Mouse (Mus musculus): ENCODE measurements around the gene Olfr706. TPM values are rescaled to one million over a fixed set of nuclear protein-coding genes. Genes with fewer than 3 reads are reported as not detected.

Olfr706 gene
- polyA plus RNA-seq, 1 experiment = not detected

GRCm38 (mm10) chr7:106862885-106863284, 25.1 kb downstream of the Olfr706 start, which contains the start of gene Olfr704:
Gene Olfr704, plus strand, starts transcription at chr7:106863185.
- Histone ChIP-seq H3K9me3 (replicated peaks; ENCODE audit: control insufficient read depth, insufficient read depth, low read length, poor library complexity, severe bottlenecking) (no peaks in the 10 kb centered on the region), H3K27ac (ENCODE audit: insufficient read depth, low read length) (no peak within 1 kb of the TSS), H3K4me3 (ENCODE audit: low read depth, low read length) (no peak within 1 kb of the TSS), H3K9ac (ENCODE audit: low read depth, poor library complexity, severe bottlenecking) (no peak within 1 kb of the TSS), H3K27me3 (ENCODE audit: control insufficient read depth, insufficient read depth, low read length, poor library complexity, severe bottlenecking) (no peaks in the 10 kb centered on the region), H3K4me1 (ENCODE audit: control insufficient read depth, insufficient read depth, low read length) (no peaks in the 10 kb centered on the region), H3K36me3 (ENCODE audit: control insufficient read depth, insufficient read depth, low read length, poor library complexity, severe bottlenecking) (no peaks in the 10 kb centered on the region)
- no peak for TF ChIP-seq CTCF (IDR thresholded peaks at IDR 0.05; ENCODE audit: low read depth, low read length)
- no peak for TF ChIP-seq POLR2A (IDR thresholded peaks at IDR 0.05; ENCODE audit: insufficient read depth, low read length)
- no peak for TF ChIP-seq EP300 (IDR thresholded peaks at IDR 0.05; ENCODE audit: insufficient read depth, low read depth, low read length)

GRCm38 (mm10) chr7:106843060-106843459, 44.9 kb downstream of the Olfr706 start, which contains the start of gene Olfr703:
Gene Olfr703, plus strand, starts transcription at chr7:106843360.
- Histone ChIP-seq H3K4me1 (ENCODE audit: control insufficient read depth, insufficient read depth, low read length) (no peaks in the 10 kb centered on the region), H3K36me3 (ENCODE audit: control insufficient read depth, insufficient read depth, low read length, poor library complexity, severe bottlenecking) (no peaks in the 10 kb centered on the region), H3K4me3 (ENCODE audit: low read depth, low read length) (no peak within 1 kb of the TSS), H3K9ac (ENCODE audit: low read depth, poor library complexity, severe bottlenecking) (no peak within 1 kb of the TSS), H3K27me3 (ENCODE audit: control insufficient read depth, insufficient read depth, low read length, poor library complexity, severe bottlenecking) (no peaks in the 10 kb centered on the region), H3K27ac (ENCODE audit: insufficient read depth, low read length) (no peak within 1 kb of the TSS), H3K9me3 (replicated peaks; ENCODE audit: control insufficient read depth, insufficient read depth, low read length, poor library complexity, severe bottlenecking) (no peaks in the 10 kb centered on the region)
- TF ChIP-seq CTCF (IDR thresholded peaks at IDR 0.05; ENCODE audit: low read depth, low read length) = no peak
- TF ChIP-seq EP300 (IDR thresholded peaks at IDR 0.05; ENCODE audit: insufficient read depth, low read depth, low read length) = no peak
- no peak for TF ChIP-seq POLR2A (IDR thresholded peaks at IDR 0.05; ENCODE audit: insufficient read depth, low read length)

- H3K9me3 ChIP-seq (replicated peaks; ENCODE audit: control insufficient read depth, insufficient read depth, low read length, poor library complexity, severe bottlenecking) = no peaks in the 10 kb centered on the region
- H3K9ac ChIP-seq (ENCODE audit: low read depth, poor library complexity, severe bottlenecking) = no peak within 1 kb of the TSS
- TF ChIP-seq EP300 (IDR thresholded peaks at IDR 0.05; ENCODE audit: insufficient read depth, low read depth, low read length) (no peak), POLR2A (IDR thresholded peaks at IDR 0.05; ENCODE audit: insufficient read depth, low read length) (no peak), CTCF (IDR thresholded peaks at IDR 0.05; ENCODE audit: low read depth, low read length) (no peak)
- no peak within 1 kb of the TSS for H3K27ac ChIP-seq (ENCODE audit: insufficient read depth, low read length)
- no peaks in the 10 kb centered on the region for H3K36me3 ChIP-seq (ENCODE audit: control insufficient read depth, insufficient read depth, low read length, poor library complexity, severe bottlenecking)
- H3K4me3 ChIP-seq (ENCODE audit: low read depth, low read length) = no peak within 1 kb of the TSS
- no peaks in the 10 kb centered on the region for H3K4me1 ChIP-seq (ENCODE audit: control insufficient read depth, insufficient read depth, low read length)
- H3K27me3 ChIP-seq (ENCODE audit: control insufficient read depth, insufficient read depth, low read length, poor library complexity, severe bottlenecking) = no peaks in the 10 kb centered on the region
Observed at GRCm38 (mm10) chr7:106833793-106834192, 54.2 kb downstream of the Olfr706 start, which contains the start of gene Olfr702. Gene Olfr702, minus strand, starts transcription at chr7:106833893.

Other genes with a start within 250 kb of the Olfr706 start
- gene Olfr693, start 207.6 kb downstream of the Olfr706 start, polyA plus RNA-seq (2011; ENCODE audit: insufficient read depth, insufficient read length, low read depth, missing spikeins) = not detected in 2 replicates
- not detected in 2 replicates for gene Olfr694, start 196.3 kb downstream of the Olfr706 start, polyA plus RNA-seq (2011; ENCODE audit: insufficient read depth, insufficient read length, low read depth, missing spikeins)
- gene Olfr695, start 171.8 kb downstream of the Olfr706 start, polyA plus RNA-seq (2011; ENCODE audit: insufficient read depth, insufficient read length, low read depth, missing spikeins) = not detected in 2 replicates
- gene Olfr697, start 145.7 kb downstream of the Olfr706 start, polyA plus RNA-seq (2011; ENCODE audit: insufficient read depth, insufficient read length, low read depth, missing spikeins) = not detected in 2 replicates
- gene Olfr698, start 132.8 kb downstream of the Olfr706 start, polyA plus RNA-seq (2011; ENCODE audit: insufficient read depth, insufficient read length, low read depth, missing spikeins) = not detected in 2 replicates
- not detected in 2 replicates for gene Olfr699, start 95.0 kb downstream of the Olfr706 start, polyA plus RNA-seq (2011; ENCODE audit: insufficient read depth, insufficient read length, low read depth, missing spikeins)
- gene Olfr700, start 79.3 kb downstream of the Olfr706 start, polyA plus RNA-seq (2011; ENCODE audit: insufficient read depth, insufficient read length, low read depth, missing spikeins) = not detected in 2 replicates
- not detected in 2 replicates for gene Olfr701, start 74.0 kb downstream of the Olfr706 start, polyA plus RNA-seq (2011; ENCODE audit: insufficient read depth, insufficient read length, low read depth, missing spikeins)
- not detected in 2 replicates for gene Olfr702, start 54.3 kb downstream of the Olfr706 start, polyA plus RNA-seq (2011; ENCODE audit: insufficient read depth, insufficient read length, low read depth, missing spikeins)
- not detected in 2 replicates for gene Olfr703, start 44.8 kb downstream of the Olfr706 start, polyA plus RNA-seq (2011; ENCODE audit: insufficient read depth, insufficient read length, low read depth, missing spikeins)
- gene Olfr704, start 25.0 kb downstream of the Olfr706 start, polyA plus RNA-seq (2011; ENCODE audit: insufficient read depth, insufficient read length, low read depth, missing spikeins) = not detected in 2 replicates
- gene Olfr705, start 11.3 kb downstream of the Olfr706 start, polyA plus RNA-seq (2011; ENCODE audit: insufficient read depth, insufficient read length, low read depth, missing spikeins) = not detected in 2 replicates
- gene Olfr707, start 13.1 kb upstream of the Olfr706 start, polyA plus RNA-seq (2011; ENCODE audit: insufficient read depth, insufficient read length, low read depth, missing spikeins) = not detected in 2 replicates
- gene Olfr1532-ps1, start 19.8 kb upstream of the Olfr706 start, polyA plus RNA-seq (2011; ENCODE audit: insufficient read depth, insufficient read length, low read depth, missing spikeins) = not detected in 2 replicates
- not detected in 2 replicates for gene Olfr709-ps1, start 44.1 kb upstream of the Olfr706 start, polyA plus RNA-seq (2011; ENCODE audit: insufficient read depth, insufficient read length, low read depth, missing spikeins)
- gene Olfr710, start 60.1 kb upstream of the Olfr706 start, polyA plus RNA-seq (2011; ENCODE audit: insufficient read depth, insufficient read length, low read depth, missing spikeins) = not detected in 2 replicates
- gene Olfr6, start 75.8 kb upstream of the Olfr706 start, polyA plus RNA-seq (2011; ENCODE audit: insufficient read depth, insufficient read length, low read depth, missing spikeins) = not detected in 2 replicates
- gene Olfr711, start 87.3 kb upstream of the Olfr706 start, polyA plus RNA-seq (2011; ENCODE audit: insufficient read depth, insufficient read length, low read depth, missing spikeins) = not detected in 2 replicates
- 0.11 TPM in 1 of 2 replicates, not detected in the other for gene Olfr2, start 117.9 kb upstream of the Olfr706 start, polyA plus RNA-seq (2011; ENCODE audit: insufficient read depth, insufficient read length, low read depth, missing spikeins)
- 0.09 TPM in 1 of 2 replicates, not detected in the other for gene Olfr713, start 143.0 kb upstream of the Olfr706 start, polyA plus RNA-seq (2011; ENCODE audit: insufficient read depth, insufficient read length, low read depth, missing spikeins)
- gene Olfr714, start 182.8 kb upstream of the Olfr706 start, polyA plus RNA-seq (2011; ENCODE audit: insufficient read depth, insufficient read length, low read depth, missing spikeins) = not detected in 2 replicates
- gene Olfr17, start 205.1 kb upstream of the Olfr706 start, polyA plus RNA-seq (2011; ENCODE audit: insufficient read depth, insufficient read length, low read depth, missing spikeins) = not detected in 2 replicates
- not detected in 2 replicates for gene Olfr715b, start 222.2 kb upstream of the Olfr706 start, polyA plus RNA-seq (2011; ENCODE audit: insufficient read depth, insufficient read length, low read depth, missing spikeins)
- not detected in 2 replicates for gene Olfr715, start 242.9 kb upstream of the Olfr706 start, polyA plus RNA-seq (2011; ENCODE audit: insufficient read depth, insufficient read length, low read depth, missing spikeins)

Data from ES-Bruce4 (cell line).